Mouse (Mus musculus): ENCODE data around the gene Ddx28. TPM values are rescaled to one million over a fixed set of nuclear protein-coding genes. Genes with fewer than 3 reads are reported as not detected.

Ddx28 gene
- total and polyA plus RNA-seq, 2 experiments from 2014 or later, result 10.9 to 25.8 TPM

DNA sequence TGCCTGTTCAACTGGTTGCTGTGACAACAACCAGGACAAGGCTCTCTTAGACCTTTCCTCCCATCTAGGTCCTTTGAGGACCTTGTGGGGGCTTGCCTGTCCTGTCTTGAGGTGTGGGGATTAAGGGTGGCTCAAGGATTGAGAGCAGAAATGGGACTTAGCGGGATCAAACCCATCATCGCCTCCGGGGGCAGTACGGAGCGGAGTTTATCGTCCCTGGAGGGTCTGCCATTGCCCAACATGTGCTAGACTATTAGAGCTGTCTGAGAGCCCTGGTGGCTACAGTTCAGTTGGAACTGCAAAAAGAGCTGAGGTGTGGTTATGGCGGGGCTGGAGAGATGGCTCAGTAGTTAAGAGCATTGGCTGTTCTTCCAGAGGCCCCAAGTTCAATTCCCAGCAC lies 36.3 kb downstream of the Ddx28 start:
- ATAC-seq (ENCODE audit: insufficient read depth, low read depth) (no peak), DNase-seq (ENCODE audit: low spot score) (no peak)
- Histone ChIP-seq H3K4me3 (ENCODE audit: low read depth, low read length) (no peak overlapping the region), H3K27ac (ENCODE audit: low read depth) (no peak overlapping the region), H3K4me1 (ENCODE audit: control insufficient read depth, insufficient read depth) (no peaks in the 10 kb centered on the region), H3K4me2 (ENCODE audit: low read depth, low read length) (no peak overlapping the region), H3K9ac (replicated peaks; ENCODE audit: low read depth, low read length) (no peak overlapping the region), H3K9me3 (replicated peaks; ENCODE audit: control insufficient read depth, low read length) (no peaks in the 10 kb centered on the region), H3K27me3 (ENCODE audit: control insufficient read depth, insufficient read depth, low read length) (no peaks in the 10 kb centered on the region), H3K36me3 (replicated peaks; ENCODE audit: control insufficient read depth, insufficient read depth, low read length) (no peaks in the 10 kb centered on the region)
- WGBS, result 63% methylated on average over 7 of the region's 7 CpGs
- no peak for TF ChIP-seq CTCF (IDR thresholded peaks at IDR 0.05; ENCODE audit: low read depth)
- no peak for TF ChIP-seq EP300 (IDR thresholded peaks at IDR 0.05; ENCODE audit: low read depth)

GRCm38 (mm10) chr8:105971019-105971720 lies 40.5 kb downstream of the Ddx28 start:
- DNase-seq (ENCODE audit: low spot score) (no peak), ATAC-seq (ENCODE audit: insufficient read depth, low read depth) (no peak)
- Histone ChIP-seq H3K4me2 (ENCODE audit: low read depth, low read length) (no peak overlapping the region), H3K9ac (replicated peaks; ENCODE audit: low read depth, low read length) (no peak overlapping the region), H3K27me3 (ENCODE audit: control insufficient read depth, insufficient read depth, low read length) (no peaks in the 10 kb centered on the region), H3K27ac (ENCODE audit: low read depth) (no peak overlapping the region), H3K9me3 (replicated peaks; ENCODE audit: control insufficient read depth, low read length) (no peaks in the 10 kb centered on the region), H3K4me1 (ENCODE audit: control insufficient read depth, insufficient read depth) (peaks cover 11% of the 10 kb centered on the region; the same call in 1 of the 2 replicates), H3K4me3 (ENCODE audit: low read depth, low read length) (no peak overlapping the region), H3K36me3 (replicated peaks; ENCODE audit: control insufficient read depth, insufficient read depth, low read length) (no peaks in the 10 kb centered on the region)
- no peak for TF ChIP-seq CTCF (IDR thresholded peaks at IDR 0.05; ENCODE audit: low read depth)
- no peak for TF ChIP-seq EP300 (IDR thresholded peaks at IDR 0.05; ENCODE audit: low read depth)
- WGBS, result 75% methylated on average over 8 of the region's 8 CpGs

DNA sequence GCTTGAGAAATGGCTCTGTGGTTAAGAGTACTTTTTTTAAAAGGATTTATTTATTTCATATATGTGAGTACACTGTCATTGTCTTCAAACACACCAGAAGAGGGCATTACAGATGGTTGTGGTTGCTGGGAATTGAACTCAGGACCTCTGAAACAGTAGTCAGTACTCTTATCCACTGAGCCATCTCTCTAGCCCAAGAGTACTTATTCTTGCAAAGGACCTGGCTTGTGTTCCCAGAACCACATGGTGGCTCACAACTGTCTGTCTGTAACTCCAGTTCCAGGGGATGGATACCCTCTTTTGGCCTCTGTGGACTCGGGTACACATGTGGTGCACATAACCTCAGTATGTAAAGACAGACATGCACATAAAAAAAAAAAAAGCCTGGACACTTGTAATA lies 42.3 kb downstream of the Ddx28 start:
- H3K9ac ChIP-seq (replicated peaks; ENCODE audit: low read depth, low read length), result no peak overlapping the region
- DNase-seq (ENCODE audit: low spot score), result no peak
- no peak overlapping the region for H3K27ac ChIP-seq (ENCODE audit: low read depth)
- ATAC-seq (ENCODE audit: insufficient read depth, low read depth), result no peak
- no peaks in the 10 kb centered on the region for H3K27me3 ChIP-seq (ENCODE audit: control insufficient read depth, insufficient read depth, low read length)
- no peaks in the 10 kb centered on the region for H3K36me3 ChIP-seq (replicated peaks; ENCODE audit: control insufficient read depth, insufficient read depth, low read length)
- TF ChIP-seq EP300 (IDR thresholded peaks at IDR 0.05; ENCODE audit: low read depth) (no peak), CTCF (IDR thresholded peaks at IDR 0.05; ENCODE audit: low read depth) (no peak)
- no peaks in the 10 kb centered on the region for H3K9me3 ChIP-seq (replicated peaks; ENCODE audit: control insufficient read depth, low read length)
- WGBS, result 69% methylated on average over 1 of the region's 1 CpGs
- no peak overlapping the region for H3K4me3 ChIP-seq (ENCODE audit: low read depth, low read length)
- H3K4me2 ChIP-seq (ENCODE audit: low read depth, low read length), result no peak overlapping the region
- peaks cover 19% of the 10 kb centered on the region for H3K4me1 ChIP-seq (ENCODE audit: control insufficient read depth, insufficient read depth)

DNA sequence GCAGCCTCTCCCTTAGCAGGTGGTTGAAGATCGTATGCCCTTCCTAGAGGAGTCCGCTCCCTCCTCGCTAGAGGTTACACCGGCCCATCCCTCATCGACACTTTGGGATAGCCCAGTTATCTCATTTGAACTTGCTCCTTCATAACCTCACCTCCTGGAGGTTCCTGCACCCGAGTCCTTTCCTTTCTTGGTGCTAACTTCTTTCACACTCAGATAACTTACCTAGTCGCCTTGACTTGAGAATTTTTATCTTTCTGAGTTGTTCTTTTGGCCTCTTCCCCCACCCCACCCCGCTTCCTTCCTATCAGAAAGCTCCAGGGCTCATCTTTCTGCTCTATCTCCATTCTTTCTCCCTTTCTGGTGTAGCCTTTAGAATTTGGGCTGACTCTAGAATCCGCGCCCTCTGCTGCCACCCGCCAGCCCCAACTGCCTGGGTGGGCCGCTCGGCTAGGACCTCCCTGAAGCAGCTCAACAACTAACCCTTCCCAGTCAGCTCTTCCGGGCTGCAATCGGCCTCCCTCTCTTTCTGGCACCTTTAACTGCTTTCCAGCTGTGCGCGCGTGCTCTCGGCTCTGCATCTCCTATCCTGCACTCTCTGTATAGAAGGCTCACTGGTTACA lies 44.9 kb downstream of the Ddx28 start:
- Histone ChIP-seq H3K27me3 (ENCODE audit: control insufficient read depth, insufficient read depth, low read length) (no peaks in the 10 kb centered on the region), H3K36me3 (replicated peaks; ENCODE audit: control insufficient read depth, insufficient read depth, low read length) (no peaks in the 10 kb centered on the region), H3K4me2 (ENCODE audit: low read depth, low read length) (peak overlapping the region; percentile 78), H3K4me1 (ENCODE audit: control insufficient read depth, insufficient read depth) (peaks cover 27% of the 10 kb centered on the region), H3K27ac (ENCODE audit: low read depth) (peak overlapping the region; percentile 95), H3K9me3 (replicated peaks; ENCODE audit: control insufficient read depth, low read length) (no peaks in the 10 kb centered on the region), H3K4me3 (ENCODE audit: low read depth, low read length) (peak overlapping the region; percentile 87), H3K9ac (replicated peaks; ENCODE audit: low read depth, low read length) (no peak overlapping the region)
- 14% methylated on average over 19 of the region's 19 CpGs for WGBS
- DNase-seq (ENCODE audit: low spot score) (peak; percentile 46), ATAC-seq (ENCODE audit: insufficient read depth, low read depth) (no peak; the same call in 1 of the 2 replicates)
- TF ChIP-seq CTCF (IDR thresholded peaks at IDR 0.05; ENCODE audit: low read depth) (no peak), EP300 (IDR thresholded peaks at IDR 0.05; ENCODE audit: low read depth) (no peak)

DNA sequence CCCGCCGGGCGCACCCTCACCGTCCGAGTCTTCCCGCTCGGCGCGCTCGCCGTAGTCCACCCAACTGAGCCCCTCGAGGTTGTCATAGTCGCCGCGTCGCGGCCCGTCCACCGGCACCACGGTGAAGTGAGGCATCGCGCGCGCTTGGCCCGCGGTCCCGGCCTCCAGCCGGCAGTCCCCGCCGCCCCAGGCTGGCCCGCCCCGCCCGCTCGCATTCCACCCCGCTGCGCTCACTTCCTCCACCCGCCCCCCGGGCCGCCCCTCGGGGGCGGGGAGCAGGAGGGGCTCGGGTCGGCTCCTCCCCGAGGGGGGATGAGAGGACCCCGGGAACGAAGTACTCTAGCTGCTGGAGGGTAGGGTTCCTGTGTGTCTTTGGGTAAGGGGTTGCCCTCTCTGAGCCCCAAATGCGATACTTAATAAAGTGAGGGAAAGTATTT lies 45.8 kb downstream of the Ddx28 start, which contains the start of gene Slc12a4:
Slc12a4 (minus strand) TSS at position 193 of the 437 bp plus-strand sequence.
- Histone ChIP-seq H3K9ac (replicated peaks; ENCODE audit: low read depth, low read length) (peak within 1 kb of the TSS; percentile 77), H3K4me1 (ENCODE audit: control insufficient read depth, insufficient read depth) (peaks cover 33% of the 10 kb centered on the region), H3K27me3 (ENCODE audit: control insufficient read depth, insufficient read depth, low read length) (no peaks in the 10 kb centered on the region), H3K36me3 (replicated peaks; ENCODE audit: control insufficient read depth, insufficient read depth, low read length) (no peaks in the 10 kb centered on the region), H3K4me3 (ENCODE audit: low read depth, low read length) (peak within 1 kb of the TSS; percentile 87), H3K9me3 (replicated peaks; ENCODE audit: control insufficient read depth, low read length) (no peaks in the 10 kb centered on the region), H3K27ac (ENCODE audit: low read depth) (peak within 1 kb of the TSS; percentile 95), H3K4me2 (ENCODE audit: low read depth, low read length) (peak within 1 kb of the TSS; percentile 78)
- under 1% methylated on average over 32 of the region's 47 CpGs for WGBS
- TF ChIP-seq CTCF (IDR thresholded peaks at IDR 0.05; ENCODE audit: low read depth) (no peak), EP300 (IDR thresholded peaks at IDR 0.05; ENCODE audit: low read depth) (0 out of 2 replicates have a peak, but pooled peaks have one; percentile 44)
- DNase-seq (ENCODE audit: low spot score) (peak; percentile 88), ATAC-seq (ENCODE audit: insufficient read depth, low read depth) (peak; percentile 91)
